In genomic region chr3:130803591-130804326, GRCm38 (mm10) we compare ENCODE assay signal across 8 mouse cellular contexts.
DNase-seq lines count a peak whose midpoint lies in the region; ATAC-seq and TF ChIP-seq lines count a peak whose summit lies in the region.

No protein-coding gene starts in this region.

- 81% methylated on average over 12 of the region's 12 CpGs for WGBS in forebrain, embryonic 14.5 days
- 75% methylated on average over 12 of the region's 12 CpGs for WGBS in forebrain, embryonic 16.5 days
- WGBS in limb, embryonic 14.5 days, result 21% methylated on average over 12 of the region's 12 CpGs
- WGBS in stomach, postnatal 0 days, result 30% methylated on average over 12 of the region's 12 CpGs

- no peaks in the 10 kb centered on the region for H3K36me3 ChIP-seq in forebrain, embryonic 14.5 days (ENCODE audit: control insufficient read depth, insufficient read depth, low read length)
- H3K36me3 ChIP-seq in forebrain, embryonic 16.5 days (ENCODE audit: control insufficient read depth, insufficient read depth), result no peaks in the 10 kb centered on the region
- H3K36me3 ChIP-seq in limb, embryonic 14.5 days (ENCODE audit: control insufficient read depth, insufficient read depth, low read length), result no peaks in the 10 kb centered on the region
- no peaks in the 10 kb centered on the region for H3K36me3 ChIP-seq in stomach, postnatal 0 days (ENCODE audit: control insufficient read depth, insufficient read depth, low read length)

- no peak for TF ChIP-seq CTCF in stomach, postnatal 0 days (IDR thresholded peaks at IDR 0.05; ENCODE audit: low read depth)

- no peak overlapping the region for H3K27ac ChIP-seq in forebrain, embryonic 14.5 days (ENCODE audit: low read depth, low read length)
- no peak overlapping the region for H3K27ac ChIP-seq in forebrain, embryonic 16.5 days (ENCODE audit: low read length)
- H3K27ac ChIP-seq in limb, embryonic 14.5 days (replicated peaks; ENCODE audit: low read depth, low read length), result peak overlapping the region; percentile 39; the same call in 1 of the 2 replicates
- H3K27ac ChIP-seq in stomach, postnatal 0 days (replicated peaks), result no peak overlapping the region

- no peak overlapping the region for H3K4me2 ChIP-seq in forebrain, embryonic 14.5 days (ENCODE audit: low read length)
- H3K4me2 ChIP-seq in forebrain, embryonic 16.5 days (ENCODE audit: low read length), result no peak overlapping the region
- no peak overlapping the region for H3K4me2 ChIP-seq in limb, embryonic 14.5 days (replicated peaks; ENCODE audit: low read depth, low read length, severe bottlenecking)
- H3K4me2 ChIP-seq in stomach, postnatal 0 days (replicated peaks; ENCODE audit: low read depth), result no peak overlapping the region

- no peak overlapping the region for H3K9ac ChIP-seq in forebrain, embryonic 14.5 days (ENCODE audit: low read length)
- H3K9ac ChIP-seq in forebrain, embryonic 16.5 days (replicated peaks; ENCODE audit: low read depth, low read length), result no peak overlapping the region
- no peak overlapping the region for H3K9ac ChIP-seq in limb, embryonic 14.5 days (ENCODE audit: low read depth, low read length, severe bottlenecking)
- no peak overlapping the region for H3K9ac ChIP-seq in stomach, postnatal 0 days (ENCODE audit: low read length)

- 0 out of 2 replicates have a peak, but pooled peaks have one; percentile 32 for ATAC-seq in forebrain, embryonic 14.5 days
- no peak for ATAC-seq in forebrain, embryonic 16.5 days
- peak; percentile 55 for ATAC-seq in limb, embryonic 14.5 days (ENCODE audit: low FRiP score, low read depth)
- ATAC-seq in stomach, postnatal 0 days (ENCODE audit: low FRiP score, low TSS enrichment), result peak; percentile 47; the same call in 1 of the 2 replicates

- H3K4me3 ChIP-seq in forebrain, embryonic 14.5 days (ENCODE audit: low read depth, low read length), result no peak overlapping the region
- no peak overlapping the region for H3K4me3 ChIP-seq in forebrain, embryonic 16.5 days (replicated peaks; ENCODE audit: low read length)
- H3K4me3 ChIP-seq in limb, embryonic 14.5 days (replicated peaks; ENCODE audit: low read length), result no peak overlapping the region
- no peak overlapping the region for H3K4me3 ChIP-seq in stomach, postnatal 0 days (ENCODE audit: low read depth, low read length)

- no peak for TF ChIP-seq POLR2A in limb, embryonic 14.5 days (IDR thresholded peaks at IDR 0.05; ENCODE audit: borderline replicate concordance, extremely low read depth, insufficient read depth, insufficient read length)

- no peaks in the 10 kb centered on the region for H3K4me1 ChIP-seq in forebrain, embryonic 14.5 days (ENCODE audit: control insufficient read depth, insufficient read depth, low read length)
- H3K4me1 ChIP-seq in forebrain, embryonic 16.5 days (replicated peaks; ENCODE audit: control insufficient read depth, insufficient read depth, low read length), result no peaks in the 10 kb centered on the region
- peaks cover 13% of the 10 kb centered on the region for H3K4me1 ChIP-seq in limb, embryonic 14.5 days (ENCODE audit: control insufficient read depth, insufficient read depth, low read length)
- H3K4me1 ChIP-seq in stomach, postnatal 0 days (replicated peaks; ENCODE audit: control insufficient read depth, insufficient read depth), result no peaks in the 10 kb centered on the region

- peak; percentile 32 for DNase-seq in forebrain, embryonic 14.5 days (ENCODE audit: low spot score)
- peak; percentile 23 for DNase-seq in ovary, postnatal 36 days (ENCODE audit: low spot score)
- DNase-seq in ovary, postnatal 14 days (ENCODE audit: low spot score), result no peak
- peak; percentile 40 for DNase-seq in limb, embryonic 14.5 days (ENCODE audit: low spot score)
- DNase-seq in stomach, postnatal 0 days (ENCODE audit: low spot score), result peak; percentile 52
- no peak for DNase-seq in gastrocnemius, postnatal 25 days
- no peak for DNase-seq in cerebellum, adult 9-11 months

- no peaks in the 10 kb centered on the region for H3K27me3 ChIP-seq in forebrain, embryonic 14.5 days (replicated peaks; ENCODE audit: control insufficient read depth, insufficient read depth, low read length)
- no peaks in the 10 kb centered on the region for H3K27me3 ChIP-seq in forebrain, embryonic 16.5 days (replicated peaks; ENCODE audit: control insufficient read depth, insufficient read depth, low read length)
- no peaks in the 10 kb centered on the region for H3K27me3 ChIP-seq in limb, embryonic 14.5 days (ENCODE audit: control insufficient read depth, insufficient read depth, low read length)
- no peaks in the 10 kb centered on the region for H3K27me3 ChIP-seq in stomach, postnatal 0 days (ENCODE audit: control insufficient read depth, insufficient read depth, low read length)

- H3K9me3 ChIP-seq in forebrain, embryonic 14.5 days (replicated peaks; ENCODE audit: control insufficient read depth, low read length), result no peaks in the 10 kb centered on the region
- H3K9me3 ChIP-seq in forebrain, embryonic 16.5 days (ENCODE audit: control insufficient read depth, low read length), result no peaks in the 10 kb centered on the region
- no peaks in the 10 kb centered on the region for H3K9me3 ChIP-seq in limb, embryonic 14.5 days (ENCODE audit: control insufficient read depth, low read length)
- no peaks in the 10 kb centered on the region for H3K9me3 ChIP-seq in stomach, postnatal 0 days (ENCODE audit: control insufficient read depth, low read length)

- TF ChIP-seq EP300 in stomach, postnatal 0 days (optimal IDR thresholded peaks at IDR 0.05), result no peak

Comparison
In these comparisons a context has a peak if more than half of its experiments do, and no peak if none do; other contexts are left out.
1. DNase-seq: peak in forebrain, embryonic 14.5 days (single experiment), ovary, postnatal 36 days (single experiment), limb, embryonic 14.5 days (single experiment) and stomach, postnatal 0 days (single experiment); none in ovary, postnatal 14 days (single experiment), gastrocnemius, postnatal 25 days (single experiment) and cerebellum, adult 9-11 months (single experiment).